In the genomic region with DNA sequence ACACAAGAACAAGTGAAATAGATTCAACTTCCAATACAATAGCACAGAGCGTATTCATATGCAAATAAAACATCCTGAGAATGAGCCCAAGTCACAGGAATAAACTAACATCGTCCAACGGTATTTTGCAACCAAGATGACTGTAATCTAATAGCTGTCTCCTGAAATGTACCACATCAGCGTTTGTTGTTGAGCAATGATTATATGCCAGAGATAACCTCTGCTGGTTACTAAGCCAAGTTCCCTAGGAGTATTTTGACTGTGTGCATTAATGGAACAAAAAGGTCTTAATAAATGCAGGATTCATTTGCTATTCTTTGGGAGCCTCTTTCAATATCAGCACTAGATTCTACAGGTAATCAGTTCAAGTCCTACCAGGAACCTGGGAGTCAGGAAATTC, we compare ENCODE assay signal across 27 mouse cellular contexts.
"Had no signal": no experiment of that assay in that cellular context is flagged by ENCODE, and none has a peak within 500 bp of the region (broad histone marks: within the 10 kb centered on the region; RNA-seq: fewer than 3 reads in every experiment).

No protein-coding gene starts in this region.

- H3K36me3 ChIP-seq: hindbrain, embryonic 13.5 days; hindbrain, embryonic 15.5 days; liver, embryonic 12.5 days had no signal

- H3K9ac ChIP-seq: heart, embryonic 13.5 days; heart, embryonic 15.5 days; hindbrain, embryonic 13.5 days; hindbrain, embryonic 15.5 days; kidney, embryonic 15.5 days; limb, embryonic 12.5 days; liver, embryonic 12.5 days had no signal

- H3K4me1 ChIP-seq: hindbrain, embryonic 13.5 days; hindbrain, embryonic 15.5 days; kidney, embryonic 15.5 days; limb, embryonic 10.5 days; limb, embryonic 12.5 days; liver, embryonic 12.5 days had no signal

- H3K4me2 ChIP-seq: heart, embryonic 11.5 days; heart, embryonic 13.5 days; heart, embryonic 15.5 days; hindbrain, embryonic 13.5 days; hindbrain, embryonic 15.5 days; kidney, embryonic 15.5 days; limb, embryonic 12.5 days; liver, embryonic 12.5 days had no signal

- H3K4me3 ChIP-seq: gastrocnemius, adult 2 months; heart, adult 2 months; heart, embryonic 13.5 days; heart, embryonic 15.5 days; hindbrain, embryonic 13.5 days; hindbrain, embryonic 15.5 days; kidney, embryonic 15.5 days; layer of hippocampus, adult 2 months; left cerebral cortex, adult 2 months; limb, embryonic 10.5 days; limb, embryonic 12.5 days; liver, embryonic 12.5 days had no signal

- DNase-seq: gastrocnemius, adult 2 months; gastrocnemius, postnatal 10 days; gastrocnemius, postnatal 25 days; heart, adult 11 months; heart, adult 2 months; heart, postnatal 14 days; heart, postnatal 36 days; kidney, adult 11 months; kidney, adult 2 months; kidney, adult 9 months; kidney, postnatal 14 days; kidney, postnatal 36 days; liver had no signal

- ATAC-seq: hindbrain, postnatal 0 days; intestine, embryonic 16.5 days; liver, embryonic 12.5 days had no signal

- H3K9me3 ChIP-seq: heart, embryonic 13.5 days; heart, embryonic 15.5 days; hindbrain, embryonic 13.5 days; hindbrain, embryonic 15.5 days; kidney, embryonic 15.5 days; limb, embryonic 10.5 days; limb, embryonic 12.5 days; liver, embryonic 12.5 days had no signal

- H3K27ac ChIP-seq: gastrocnemius, adult 2 months; heart, adult 2 months; heart, embryonic 13.5 days; heart, embryonic 15.5 days; hindbrain, embryonic 13.5 days; hindbrain, embryonic 15.5 days; hindbrain, postnatal 0 days; kidney, embryonic 15.5 days; kidney, postnatal 0 days; layer of hippocampus, adult 2 months; left cerebral cortex, adult 2 months; limb, embryonic 10.5 days; limb, embryonic 12.5 days; liver, embryonic 12.5 days had no signal

- H3K27me3 ChIP-seq: heart, embryonic 13.5 days; heart, embryonic 15.5 days; hindbrain, embryonic 13.5 days; hindbrain, embryonic 15.5 days; kidney, embryonic 15.5 days; limb, embryonic 12.5 days; liver, embryonic 12.5 days had no signal
